Mouse (Mus musculus): Measurements from ENCODE around the gene Meis2.

DNA sequence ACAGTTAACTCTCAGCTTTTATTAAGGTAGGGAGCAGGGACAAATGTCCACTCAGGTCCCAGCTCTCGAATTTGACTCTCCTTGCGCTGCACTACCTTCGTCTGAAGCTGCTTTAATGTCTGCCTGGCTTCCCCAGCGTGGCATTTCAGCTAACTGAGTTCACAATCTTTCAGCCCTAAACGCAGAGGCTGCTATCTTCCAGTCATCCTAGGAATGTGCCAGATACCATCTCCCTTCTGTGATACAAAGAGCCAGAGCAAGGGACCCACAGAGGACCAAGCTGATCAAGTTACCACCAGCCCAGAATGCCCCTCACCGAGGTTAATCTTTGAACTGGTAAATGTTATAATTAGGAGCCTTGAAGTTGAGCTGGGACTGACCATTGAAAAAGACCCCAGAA, 55.2 kb downstream of the Meis2 start:
- no peak for TF ChIP-seq CTCF (IDR thresholded peaks at IDR 0.05; ENCODE audit: control insufficient read depth, insufficient read depth, insufficient replicate concordance, low read depth, low read length)
- no peak for TF ChIP-seq POLR2A (IDR thresholded peaks at IDR 0.05; ENCODE audit: control insufficient read depth, low read depth, low read length)
